Mouse (Mus musculus): ENCODE data around the gene Stk19. TPM values are rescaled to one million over a fixed set of nuclear protein-coding genes. Genes with fewer than 3 reads are reported as not detected.
"Not testable (repeated sequence)": the region's sequence is repeated elsewhere in the genome, so short reads cannot be mapped to it uniquely, and the experiment has no call there.

The Stk19 gene
- polyA plus RNA-seq, 1 experiment from 2014 or later: 20.5 TPM

- H3K27me3 ChIP-seq (ENCODE audit: control insufficient read depth, insufficient read depth, low read length): no peaks in the 10 kb centered on the region
- ATAC-seq (ENCODE audit: insufficient number of reproducible peaks, low FRiP score, low TSS enrichment, low read depth) (no peak), DNase-seq (ENCODE audit: low spot score) (no peak)
- no peak overlapping the region for H3K4me3 ChIP-seq (ENCODE audit: low read depth, low read length)
- 92% methylated on average over 13 of the region's 17 CpGs for WGBS
- H3K4me2 ChIP-seq (ENCODE audit: low read depth, severe bottlenecking): no peak overlapping the region
- no peaks in the 10 kb centered on the region for H3K9me3 ChIP-seq (ENCODE audit: control insufficient read depth, low read length)
- no peaks in the 10 kb centered on the region for H3K4me1 ChIP-seq (ENCODE audit: control insufficient read depth, insufficient read depth, low read length)
- H3K9ac ChIP-seq (ENCODE audit: low read length): no peak overlapping the region
- H3K27ac ChIP-seq (replicated peaks; ENCODE audit: low read depth, low read length): no peak overlapping the region
- H3K36me3 ChIP-seq (ENCODE audit: control insufficient read depth, insufficient read depth, low read length): no peaks in the 10 kb centered on the region
Observed at GRCm38 (mm10) chr17:34798866-34799530, 37.7 kb downstream of the Stk19 start.

GRCm38 (mm10) chr17:34798071-34798470 lies 38.7 kb downstream of the Stk19 start:
- not testable (repeated sequence) for H3K9ac ChIP-seq (ENCODE audit: low read length); H3K27ac ChIP-seq (replicated peaks; ENCODE audit: low read depth, low read length); H3K9me3 ChIP-seq (ENCODE audit: control insufficient read depth, low read length); H3K4me1 ChIP-seq (ENCODE audit: control insufficient read depth, insufficient read depth, low read length); H3K27me3 ChIP-seq (ENCODE audit: control insufficient read depth, insufficient read depth, low read length); H3K4me2 ChIP-seq (ENCODE audit: low read depth, severe bottlenecking); H3K4me3 ChIP-seq (ENCODE audit: low read depth, low read length); ATAC-seq (ENCODE audit: insufficient number of reproducible peaks, low FRiP score, low TSS enrichment, low read depth); DNase-seq (ENCODE audit: low spot score); H3K36me3 ChIP-seq (ENCODE audit: control insufficient read depth, insufficient read depth, low read length)
- 80% methylated on average over 7 of the region's 7 CpGs for WGBS

- H3K4me3 ChIP-seq (ENCODE audit: low read depth, low read length); DNase-seq (ENCODE audit: low spot score); H3K4me2 ChIP-seq (ENCODE audit: low read depth, severe bottlenecking); H3K27me3 ChIP-seq (ENCODE audit: control insufficient read depth, insufficient read depth, low read length); H3K36me3 ChIP-seq (ENCODE audit: control insufficient read depth, insufficient read depth, low read length); H3K4me1 ChIP-seq (ENCODE audit: control insufficient read depth, insufficient read depth, low read length); H3K9ac ChIP-seq (ENCODE audit: low read length); ATAC-seq (ENCODE audit: insufficient number of reproducible peaks, low FRiP score, low TSS enrichment, low read depth); H3K9me3 ChIP-seq (ENCODE audit: control insufficient read depth, low read length); H3K27ac ChIP-seq (replicated peaks; ENCODE audit: low read depth, low read length): not testable (repeated sequence)
- WGBS: 87% methylated on average over 10 of the region's 10 CpGs
Observed at GRCm38 (mm10) chr17:34797211-34797995, 39.3 kb downstream of the Stk19 start.

GRCm38 (mm10) chr17:34796311-34797140 lies 40.2 kb downstream of the Stk19 start:
- Histone ChIP-seq H3K4me2 (ENCODE audit: low read depth, severe bottlenecking) (no peak overlapping the region), H3K9me3 (ENCODE audit: control insufficient read depth, low read length) (no peaks in the 10 kb centered on the region), H3K4me3 (ENCODE audit: low read depth, low read length) (no peak overlapping the region), H3K27ac (replicated peaks; ENCODE audit: low read depth, low read length) (no peak overlapping the region), H3K4me1 (ENCODE audit: control insufficient read depth, insufficient read depth, low read length) (no peaks in the 10 kb centered on the region), H3K27me3 (ENCODE audit: control insufficient read depth, insufficient read depth, low read length) (no peaks in the 10 kb centered on the region), H3K36me3 (ENCODE audit: control insufficient read depth, insufficient read depth, low read length) (no peaks in the 10 kb centered on the region), H3K9ac (ENCODE audit: low read length) (no peak overlapping the region)
- WGBS: 86% methylated on average over 8 of the region's 8 CpGs
- DNase-seq (ENCODE audit: low spot score) (no peak), ATAC-seq (ENCODE audit: insufficient number of reproducible peaks, low FRiP score, low TSS enrichment, low read depth) (no peak)

- Histone ChIP-seq H3K36me3 (ENCODE audit: control insufficient read depth, insufficient read depth, low read length) (no peaks in the 10 kb centered on the region), H3K9me3 (ENCODE audit: control insufficient read depth, low read length) (no peaks in the 10 kb centered on the region), H3K4me1 (ENCODE audit: control insufficient read depth, insufficient read depth, low read length) (no peaks in the 10 kb centered on the region), H3K9ac (ENCODE audit: low read length) (no peak overlapping the region), H3K4me3 (ENCODE audit: low read depth, low read length) (no peak overlapping the region), H3K4me2 (ENCODE audit: low read depth, severe bottlenecking) (no peak overlapping the region), H3K27me3 (ENCODE audit: control insufficient read depth, insufficient read depth, low read length) (no peaks in the 10 kb centered on the region), H3K27ac (replicated peaks; ENCODE audit: low read depth, low read length) (no peak overlapping the region)
- WGBS: 66% methylated on average over 9 of the region's 9 CpGs
- no peak for ATAC-seq (ENCODE audit: insufficient number of reproducible peaks, low FRiP score, low TSS enrichment, low read depth)
- peak; percentile 67 for DNase-seq (ENCODE audit: low spot score)
Observed at GRCm38 (mm10) chr17:34795633-34796032, 41.1 kb downstream of the Stk19 start.

GRCm38 (mm10) chr17:34795016-34795415 lies 41.7 kb downstream of the Stk19 start:
- Histone ChIP-seq H3K9me3 (ENCODE audit: control insufficient read depth, low read length) (no peaks in the 10 kb centered on the region), H3K4me3 (ENCODE audit: low read depth, low read length) (no peak overlapping the region), H3K36me3 (ENCODE audit: control insufficient read depth, insufficient read depth, low read length) (no peaks in the 10 kb centered on the region), H3K27ac (replicated peaks; ENCODE audit: low read depth, low read length) (no peak overlapping the region), H3K4me1 (ENCODE audit: control insufficient read depth, insufficient read depth, low read length) (no peaks in the 10 kb centered on the region), H3K9ac (ENCODE audit: low read length) (no peak overlapping the region), H3K4me2 (ENCODE audit: low read depth, severe bottlenecking) (no peak overlapping the region), H3K27me3 (ENCODE audit: control insufficient read depth, insufficient read depth, low read length) (no peaks in the 10 kb centered on the region)
- DNase-seq (ENCODE audit: low spot score) (no peak), ATAC-seq (ENCODE audit: insufficient number of reproducible peaks, low FRiP score, low TSS enrichment, low read depth) (no peak)
- 85% methylated on average over 10 of the region's 10 CpGs for WGBS

- WGBS: 74% methylated on average over 9 of the region's 9 CpGs
- ATAC-seq (ENCODE audit: insufficient number of reproducible peaks, low FRiP score, low TSS enrichment, low read depth) (no peak), DNase-seq (ENCODE audit: low spot score) (no peak)
- H3K36me3 ChIP-seq (ENCODE audit: control insufficient read depth, insufficient read depth, low read length): no peaks in the 10 kb centered on the region
- peaks cover 4% of the 10 kb centered on the region; the same call in 1 of the 2 replicates for H3K9me3 ChIP-seq (ENCODE audit: control insufficient read depth, low read length)
- no peak overlapping the region for H3K9ac ChIP-seq (ENCODE audit: low read length)
- no peak overlapping the region for H3K4me3 ChIP-seq (ENCODE audit: low read depth, low read length)
- no peak overlapping the region for H3K4me2 ChIP-seq (ENCODE audit: low read depth, severe bottlenecking)
- no peaks in the 10 kb centered on the region for H3K4me1 ChIP-seq (ENCODE audit: control insufficient read depth, insufficient read depth, low read length)
- no peak overlapping the region for H3K27ac ChIP-seq (replicated peaks; ENCODE audit: low read depth, low read length)
- H3K27me3 ChIP-seq (ENCODE audit: control insufficient read depth, insufficient read depth, low read length): no peaks in the 10 kb centered on the region
Observed at GRCm38 (mm10) chr17:34777680-34778325, 58.9 kb downstream of the Stk19 start.
